Mouse (Mus musculus): ENCODE results near the gene Appl2.

DNA sequence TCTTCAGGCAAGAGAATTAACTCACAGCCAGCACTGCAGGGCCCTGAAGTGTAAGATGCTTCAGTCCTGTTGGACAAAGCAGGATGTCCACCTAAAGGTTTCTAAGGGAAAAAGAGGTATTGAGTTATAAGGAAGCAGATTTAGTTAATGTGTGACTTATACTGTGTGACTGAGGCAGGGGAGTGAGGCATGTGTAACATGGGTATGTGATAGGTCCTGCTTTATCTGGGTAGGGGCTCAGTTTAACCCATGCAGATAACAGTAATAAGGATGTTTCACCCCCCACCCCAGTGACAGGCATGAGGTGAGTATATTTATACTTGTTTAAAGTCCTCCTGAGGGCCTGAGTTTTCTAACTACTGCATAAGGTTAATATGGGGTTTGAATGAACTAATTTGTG lies 85.5 kb downstream of the Appl2 start:
- TF ChIP-seq MYOD1 (IDR thresholded peaks at IDR 0.05; ENCODE audit: control insufficient read depth in 1 of 3, insufficient read length in 2 of 3, low read depth in 2 of 3) (no peak), POLR2A (IDR thresholded peaks at IDR 0.05; ENCODE audit: insufficient read length, low read depth) (no peak), TCF12 (IDR thresholded peaks at IDR 0.05; ENCODE audit: insufficient read depth, poor library complexity, severe bottlenecking) (no peak), USF1 (IDR thresholded peaks at IDR 0.05; ENCODE audit: low read depth) (no peak), MAX (IDR thresholded peaks at IDR 0.05; ENCODE audit: low read depth) (no peak), POLR2AphosphoS2 (IDR thresholded peaks at IDR 0.05; ENCODE audit: insufficient read length, low read depth) (no peak)
